Mouse (Mus musculus) midbrain, postnatal 0 days (tissue): ENCODE results near the gene Efcab10. TPM values are rescaled to one million over a fixed set of nuclear protein-coding genes. Genes with fewer than 3 reads are reported as not detected.

Experiments
- ATAC-seq: fragments of 200-750 bp; cut with Nextera tagmentation; 2 replicates; pipeline ENCODE4 v1.8.0; 2017; ENCODE audit warnings: moderate number of reproducible peaks, mild to moderate bottlenecking, moderate TSS enrichment, moderate library complexity; ENCODE audit not compliant: low FRiP score
- DNase-seq: peaks from one replicate; pipeline ENCODE4 v3.0.0-alpha.2; 2015; ENCODE audit warnings: low spot score
- H3K27ac ChIP-seq: fragments of 300-500 bp; sonication (generic); 2 replicates; pipeline ENCODE4 v1.5.1; 2014; ENCODE audit warnings: low read depth, mild to moderate bottlenecking, low read length, mixed read lengths
- H3K27me3 ChIP-seq: fragments of 300-500 bp; sonication (generic); 2 replicates; pipeline ENCODE4 v1.6.1; 2014; ENCODE audit warnings: low read length, control low read depth, mixed read lengths; ENCODE audit not compliant: insufficient read depth
- H3K36me3 ChIP-seq: fragments of 300-500 bp; sonication (generic); 2 replicates; pipeline ENCODE4 v1.6.1; 2014; ENCODE audit warnings: low read length, control low read depth, mixed read lengths; ENCODE audit not compliant: insufficient read depth
- H3K4me1 ChIP-seq: fragments of 300-500 bp; sonication (generic); 2 replicates; pipeline ENCODE4 v1.6.1; 2014; ENCODE audit warnings: mild to moderate bottlenecking, control low read depth, antibody characterized with exemption, low read length, mixed read lengths; ENCODE audit not compliant: insufficient read depth
- H3K4me2 ChIP-seq: fragments of 300-500 bp; sonication (generic); 2 replicates; pipeline ENCODE4 v1.6.1; 2014; ENCODE audit warnings: low read depth, mild to moderate bottlenecking, low read length, mixed read lengths; ENCODE audit not compliant: poor library complexity, severe bottlenecking
- H3K4me3 ChIP-seq: fragments of 300-500 bp; sonication (generic); 2 replicates; pipeline ENCODE4 v1.5.1; 2014; ENCODE audit warnings: low read depth, mild to moderate bottlenecking, low read length, moderate library complexity
- H3K9ac ChIP-seq: fragments of 300-500 bp; sonication (generic); replicated peaks from 2 replicates; pipeline ENCODE4 v1.6.1; 2014; ENCODE audit warnings: mild to moderate bottlenecking, low read length, moderate library complexity, mixed read lengths; ENCODE audit not compliant: poor library complexity, severe bottlenecking
- H3K9me3 ChIP-seq: fragments of 300-500 bp; sonication (generic); 2 replicates; pipeline ENCODE4 v1.6.1; 2016; ENCODE audit warnings: low read length, control low read depth
- CTCF ChIP-seq: IDR thresholded peaks from 2 replicates; pipeline ENCODE4 v1.5.1; 2016; ENCODE audit warnings: antibody characterized with exemption, mild to moderate bottlenecking
- WGBS: fragments of 180-500 bp; shearing (Covaris S2); extraction: QIAGEN DNeasy Blood & Tissue Kit; methylation state at CpG from one replicate; pipeline ENCODE4 v1.1.7; 2014; 5-methylcytosine and 5-hydroxymethylcytosine counted together
- polyA plus RNA-seq: library from polyadenylated mRNA; unstranded; fragments of >200 nt; fragmentation: Nextera tagmentation; extraction: Ambion mirVana; gene quantifications from 2 replicates; pipeline ENCODE4 v1.2.1, GENCODE M21; 2015
- total RNA-seq: library from RNA; depleted of rRNA; stranded (reverse); fragments of >200 nt; gene quantifications from 2 replicates; pipeline ENCODE4 v1.2.3, GENCODE M21; 2014

Efcab10 gene
- total and polyA plus RNA-seq, 2 experiments from 2014 or later, result 6.6 TPM; not detected in 1

GRCm38 (mm10) chr12:33359209-33359608 lies 35.4 kb upstream of the Efcab10 start:
- no peaks in the 10 kb centered on the region for H3K4me1 ChIP-seq
- peaks cover 14% of the 10 kb centered on the region for H3K36me3 ChIP-seq
- no peaks in the 10 kb centered on the region for H3K9me3 ChIP-seq
- H3K9ac ChIP-seq, result no peak overlapping the region
- no peak for TF ChIP-seq CTCF
- H3K4me3 ChIP-seq, result no peak overlapping the region
- 95% methylated on average over 7 of the region's 7 CpGs for WGBS
- no peak for DNase-seq
- no peak overlapping the region for H3K27ac ChIP-seq
- H3K4me2 ChIP-seq, result no peak overlapping the region
- H3K27me3 ChIP-seq, result no peaks in the 10 kb centered on the region
- no peak for ATAC-seq

- Histone ChIP-seq H3K9me3 (no peaks in the 10 kb centered on the region), H3K4me2 (no peak overlapping the region), H3K27ac (peak overlapping the region; percentile 38; the same call in 1 of the 2 replicates), H3K4me1 (no peaks in the 10 kb centered on the region), H3K27me3 (no peaks in the 10 kb centered on the region), H3K4me3 (no peak overlapping the region), H3K36me3 (peaks cover 14% of the 10 kb centered on the region), H3K9ac (no peak overlapping the region; the same call in 1 of the 2 replicates)
- DNase-seq, result peak; percentile 24
- TF ChIP-seq CTCF, result 0 out of 2 replicates have a peak, but pooled peaks have one; percentile 4
- no peak for ATAC-seq
- 81% methylated on average over 5 of the region's 5 CpGs for WGBS
These were observed 34.7 kb upstream of the Efcab10 start for GRCm38 (mm10) chr12:33359878-33360482.

DNA sequence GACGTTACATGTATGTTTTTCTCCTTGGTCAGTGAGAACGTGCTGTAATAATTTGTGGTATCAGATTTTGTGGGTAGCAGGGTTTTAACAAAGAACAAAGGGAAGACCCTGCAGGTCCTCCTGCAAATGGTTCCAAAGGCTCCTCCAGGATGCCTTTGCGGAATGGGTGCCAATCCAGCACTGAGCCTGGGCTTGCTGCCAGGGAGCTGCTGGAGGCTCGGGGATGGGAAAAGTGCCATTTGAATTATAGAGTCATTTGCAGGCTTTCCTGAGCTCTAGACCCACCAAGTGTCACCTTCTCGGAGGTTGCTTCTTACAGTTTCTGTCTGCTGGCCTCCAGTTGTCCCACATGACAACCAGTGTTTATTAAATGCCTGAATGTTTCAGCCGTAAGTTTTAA lies 33.9 kb upstream of the Efcab10 start:
- Histone ChIP-seq H3K9ac (no peak overlapping the region), H3K9me3 (no peaks in the 10 kb centered on the region), H3K27me3 (no peaks in the 10 kb centered on the region), H3K27ac (no peak overlapping the region), H3K4me1 (no peaks in the 10 kb centered on the region), H3K4me3 (no peak overlapping the region), H3K4me2 (no peak overlapping the region), H3K36me3 (peaks cover 14% of the 10 kb centered on the region)
- WGBS, result 53% methylated on average over 6 of the region's 6 CpGs
- peak; percentile 87 for DNase-seq
- no peak for ATAC-seq
- TF ChIP-seq CTCF, result no peak

DNA sequence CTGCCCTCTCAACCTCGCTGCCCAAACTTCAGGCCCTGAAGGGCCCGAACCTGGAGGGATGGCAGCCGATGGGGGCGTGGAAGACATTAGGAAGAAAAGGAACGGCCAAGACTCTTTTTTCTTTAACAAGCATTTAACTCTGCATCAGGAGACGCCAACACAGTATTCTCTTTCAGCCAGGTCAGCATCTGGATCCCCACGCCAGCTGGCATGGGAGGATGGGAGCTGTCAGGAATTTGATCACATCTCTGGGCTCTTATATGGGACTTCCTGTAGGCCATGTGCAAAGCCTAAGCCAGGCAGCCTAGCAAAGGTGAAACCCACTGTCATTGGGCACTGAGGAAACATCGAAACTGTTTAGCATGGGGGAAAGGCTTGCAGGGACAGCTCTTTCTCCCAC lies 30.1 kb upstream of the Efcab10 start:
- 94% methylated on average over 8 of the region's 8 CpGs for WGBS
- Histone ChIP-seq H3K27ac (no peak overlapping the region), H3K36me3 (peaks cover 5% of the 10 kb centered on the region), H3K4me2 (no peak overlapping the region), H3K9me3 (no peaks in the 10 kb centered on the region), H3K27me3 (no peaks in the 10 kb centered on the region), H3K4me1 (no peaks in the 10 kb centered on the region), H3K4me3 (no peak overlapping the region), H3K9ac (no peak overlapping the region)
- ATAC-seq (no peak), DNase-seq (no peak)
- TF ChIP-seq CTCF, result no peak

- WGBS, result 79% methylated on average over 8 of the region's 8 CpGs
- H3K9me3 ChIP-seq, result no peaks in the 10 kb centered on the region
- H3K27ac ChIP-seq, result no peak overlapping the region
These were observed 29.5 kb upstream of the Efcab10 start for GRCm38 (mm10) chr12:33365133-33365532.

GRCm38 (mm10) chr12:33369555-33369954 lies 25.1 kb upstream of the Efcab10 start:
- no peak for TF ChIP-seq CTCF
- no peaks in the 10 kb centered on the region for H3K27me3 ChIP-seq
- no peak overlapping the region for H3K27ac ChIP-seq
- H3K4me2 ChIP-seq, result no peak overlapping the region
- no peak for ATAC-seq
- no peaks in the 10 kb centered on the region for H3K9me3 ChIP-seq
- H3K4me1 ChIP-seq, result no peaks in the 10 kb centered on the region
- H3K9ac ChIP-seq, result no peak overlapping the region
- H3K36me3 ChIP-seq, result no peaks in the 10 kb centered on the region; the same call in 1 of the 2 replicates
- no peak overlapping the region for H3K4me3 ChIP-seq
- 86% methylated on average over 3 of the region's 3 CpGs for WGBS
- DNase-seq, result no peak

More at GRCm38 (mm10) chr12:33365133-33365532, 29.5 kb upstream of the Efcab10 start:
- Histone ChIP-seq H3K4me2 (no peak overlapping the region), H3K9ac (no peak overlapping the region), H3K27me3 (no peaks in the 10 kb centered on the region), H3K4me1 (no peaks in the 10 kb centered on the region), H3K36me3 (peaks cover 5% of the 10 kb centered on the region), H3K4me3 (no peak overlapping the region)
- no peak for DNase-seq
- no peak for TF ChIP-seq CTCF
- ATAC-seq, result no peak
